Mouse (Mus musculus): Measurements from ENCODE around the gene Hcst. TPM values are rescaled to one million over a fixed set of nuclear protein-coding genes. Genes with fewer than 3 reads are reported as not detected.

Gene Hcst
- total and polyA plus RNA-seq, 3 experiments: 7.1 to 28.1 TPM; not detected in 1

DNA sequence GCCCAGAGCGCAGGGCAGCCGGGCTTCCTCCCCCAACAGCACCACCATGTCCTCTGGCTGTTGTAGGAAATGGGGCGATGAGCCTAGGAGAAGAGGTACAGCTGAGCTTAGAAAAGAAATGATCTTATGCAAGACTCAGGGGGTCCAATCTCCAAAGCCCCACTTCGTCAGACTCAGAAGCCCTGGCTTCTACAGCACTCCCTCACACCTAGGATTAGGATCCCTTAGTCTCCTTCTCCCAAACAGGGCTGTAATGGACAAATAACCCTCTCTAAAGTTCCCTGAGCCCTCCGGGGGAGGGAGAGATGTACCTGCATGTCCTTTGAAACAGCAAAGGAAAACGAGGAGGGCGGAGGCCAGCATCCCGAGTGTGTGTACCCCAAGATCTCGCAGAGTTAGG, 36.8 kb upstream of the Hcst start:
- H3K27me3 ChIP-seq (ENCODE audit: control insufficient read depth in 1 of 2, insufficient read depth in 2 of 2, low read length in 2 of 2): no peaks in the 10 kb centered on the region; a peak in 1 of 4 replicates
- H3K36me3 ChIP-seq (ENCODE audit: control insufficient read depth in 1 of 2, insufficient read depth in 2 of 2, low read length in 2 of 2): no peaks in the 10 kb centered on the region
- H3K4me1 ChIP-seq (ENCODE audit: control insufficient read depth in 1 of 2, insufficient read depth in 2 of 2, low read length in 2 of 2): no peaks in the 10 kb centered on the region
- no peaks in the 10 kb centered on the region for H3K79me2 ChIP-seq (ENCODE audit: control insufficient read depth, insufficient read depth, low read length, poor library complexity)
- no peak for TF ChIP-seq RCOR1 (IDR thresholded peaks at IDR 0.05; ENCODE audit: low read depth, low read length)
- no peak for TF ChIP-seq TBP (IDR thresholded peaks at IDR 0.05; ENCODE audit: low read depth, low read length)
- no peak for TF ChIP-seq POLR2AphosphoS2 (IDR thresholded peaks at IDR 0.05; ENCODE audit: low read length)
- TF ChIP-seq NRF1 (IDR thresholded peaks at IDR 0.05; ENCODE audit: insufficient read depth, low read depth, low read length, poor library complexity, severe bottlenecking): no peak
- TF ChIP-seq USF1 (IDR thresholded peaks at IDR 0.05; ENCODE audit: low read depth, low read length): no peak
- no peak for TF ChIP-seq MAZ (IDR thresholded peaks at IDR 0.05; ENCODE audit: low read depth, low read length)
- no peak for TF ChIP-seq CHD1 (IDR thresholded peaks at IDR 0.05; ENCODE audit: low read depth, low read length)
- no peak for TF ChIP-seq ETS1 (IDR thresholded peaks at IDR 0.05; ENCODE audit: low read depth, low read length)
- TF ChIP-seq CHD2 (IDR thresholded peaks at IDR 0.05; ENCODE audit: low read length): no peak
- TF ChIP-seq POLR2AphosphoS5 (IDR thresholded peaks at IDR 0.05; ENCODE audit: borderline replicate concordance, low read depth, low read length): no peak
- TF ChIP-seq MYC (IDR thresholded peaks at IDR 0.05; ENCODE audit: low read depth, low read length): no peak
- no peak for TF ChIP-seq GATA1 (IDR thresholded peaks at IDR 0.05; ENCODE audit: low read depth, low read length)
- TF ChIP-seq SMC3 (IDR thresholded peaks at IDR 0.05; ENCODE audit: low read depth, low read length): no peak
- TF ChIP-seq E2F4 (IDR thresholded peaks at IDR 0.05; ENCODE audit: borderline replicate concordance, low read depth, low read length): no peak
- no peak overlapping the region for H3K27ac ChIP-seq (ENCODE audit: control insufficient read depth, low read depth, low read length)
- no peaks in the 10 kb centered on the region for H3K9me3 ChIP-seq (replicated peaks; ENCODE audit: insufficient read depth, low read length)
- no peak overlapping the region for H3K4me3 ChIP-seq (ENCODE audit: control insufficient read depth in 1 of 2, insufficient read depth in 1 of 2, low read depth in 2 of 2, low read length in 2 of 2)
- H3K9ac ChIP-seq (ENCODE audit: control insufficient read depth, low read depth, low read length, poor library complexity, severe bottlenecking): no peak overlapping the region
- DNase-seq (ENCODE audit: low read depth, low spot score): no peak

DNA sequence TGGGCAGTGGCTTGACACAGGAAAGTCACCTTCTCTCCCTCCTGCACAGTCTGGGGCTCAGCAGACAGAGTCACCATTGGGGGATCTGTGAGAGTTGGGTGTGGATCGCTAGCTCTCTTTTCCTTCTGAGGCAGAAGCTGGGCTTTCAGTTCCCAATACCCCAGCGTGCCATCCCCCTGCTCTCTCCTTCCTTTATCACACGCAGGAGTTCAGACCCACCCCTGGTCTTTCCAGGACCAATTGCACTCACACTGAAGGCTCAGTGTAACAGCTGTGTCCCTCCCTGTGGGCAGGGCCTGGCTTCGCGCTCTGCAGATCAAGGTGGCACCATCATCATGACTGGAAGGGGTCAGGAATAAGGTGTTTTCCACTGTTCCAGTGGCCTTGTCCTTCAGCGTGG, 34.6 kb upstream of the Hcst start:
- Histone ChIP-seq H3K4me3 (ENCODE audit: control insufficient read depth in 1 of 2, insufficient read depth in 1 of 2, low read depth in 2 of 2, low read length in 2 of 2) (no peak overlapping the region), H3K36me3 (ENCODE audit: control insufficient read depth in 1 of 2, insufficient read depth in 2 of 2, low read length in 2 of 2) (no peaks in the 10 kb centered on the region), H3K9me3 (replicated peaks; ENCODE audit: insufficient read depth, low read length) (no peaks in the 10 kb centered on the region), H3K27ac (ENCODE audit: control insufficient read depth, low read depth, low read length) (no peak overlapping the region), H3K79me2 (ENCODE audit: control insufficient read depth, insufficient read depth, low read length, poor library complexity) (no peaks in the 10 kb centered on the region), H3K27me3 (ENCODE audit: control insufficient read depth in 1 of 2, insufficient read depth in 2 of 2, low read length in 2 of 2) (no peaks in the 10 kb centered on the region; a peak in 1 of 4 replicates), H3K9ac (ENCODE audit: control insufficient read depth, low read depth, low read length, poor library complexity, severe bottlenecking) (no peak overlapping the region), H3K4me1 (ENCODE audit: control insufficient read depth in 1 of 2, insufficient read depth in 2 of 2, low read length in 2 of 2) (no peaks in the 10 kb centered on the region)
- TF ChIP-seq TAL1 (IDR thresholded peaks at IDR 0.05; ENCODE audit: low read length): no peak
- no peak for TF ChIP-seq EP300 (IDR thresholded peaks at IDR 0.05; ENCODE audit: low read depth in 1 of 2, low read length in 2 of 2)
- TF ChIP-seq RAD21 (IDR thresholded peaks at IDR 0.05; ENCODE audit: low read depth, low read length): no peak
- no peak for TF ChIP-seq TCF12 (IDR thresholded peaks at IDR 0.05; ENCODE audit: low read depth, low read length)
- no peak for TF ChIP-seq USF1 (IDR thresholded peaks at IDR 0.05; ENCODE audit: low read depth, low read length)
- TF ChIP-seq MEF2A (IDR thresholded peaks at IDR 0.05; ENCODE audit: extremely low read depth, insufficient replicate concordance, low read depth, low read length, poor library complexity, severe bottlenecking): no peak
- TF ChIP-seq TBP (IDR thresholded peaks at IDR 0.05; ENCODE audit: low read depth, low read length): no peak
- no peak for TF ChIP-seq CHD2 (IDR thresholded peaks at IDR 0.05; ENCODE audit: low read length)
- DNase-seq (ENCODE audit: low read depth, low spot score): no peak

Measured in MEL (cell line).